Mouse (Mus musculus) embryonic fibroblast, embryonic 13.5 days (primary cell): ENCODE data around the gene Btbd11.

Source experiments
- CTCF ChIP-seq: IDR thresholded peaks from 2 replicates; pipeline ENCODE4 v1.5.1; 2011; ENCODE audit warnings: mild to moderate bottlenecking, control low read depth, low read length, moderate library complexity, borderline replicate concordance; ENCODE audit not compliant: insufficient read depth
- POLR2A ChIP-seq: IDR thresholded peaks from 2 replicates; pipeline ENCODE4 v1.6.1; 2011; ENCODE audit warnings: low read depth, mild to moderate bottlenecking, control low read depth, low read length, moderate library complexity

DNA sequence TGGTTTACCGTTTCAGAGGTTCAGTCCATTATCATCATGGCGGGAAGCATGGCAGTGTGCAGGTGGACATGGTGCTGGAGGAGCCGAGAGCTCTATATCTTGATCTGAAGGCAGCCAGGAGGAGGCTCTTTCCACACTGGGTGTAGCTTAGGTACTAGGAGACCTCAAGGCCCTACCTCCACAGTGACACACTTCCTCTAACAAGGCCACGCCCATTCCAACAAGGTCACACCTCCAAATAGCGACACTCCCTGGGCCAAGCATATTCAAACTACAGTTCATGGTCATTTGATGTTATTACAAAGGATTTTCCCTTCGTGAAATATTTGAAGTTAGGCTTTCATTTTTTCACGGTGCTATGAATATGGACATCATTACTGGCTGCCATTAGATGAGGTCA lies 3.6 kb upstream of the Btbd11 start:
- TF ChIP-seq POLR2A = no peak
- no peak for TF ChIP-seq CTCF
